Mouse (Mus musculus) adrenal gland, adult 18-20 months (tissue): ENCODE data around the gene Tef. TPM values are rescaled to one million over a fixed set of nuclear protein-coding genes. Genes with fewer than 3 reads are reported as not detected.

Source experiments
- DNase-seq, 2 experiments: peaks; one replicate each; pipeline ENCODE4 v3.0.0; 2021 to 2022; ENCODE audit warnings: low spot score in 2 of 2
- total RNA-seq, 2 experiments: library from RNA; stranded (reverse); gene quantifications; 1 replicate in 1 of 2; 2 replicates in 1 of 2; pipeline ENCODE4 v1.2.3; 2021

Tef gene
- total RNA-seq, 2 experiments from 2014 or later = 45.0 to 46.9 TPM

GRCm38 (mm10) chr15:81824832-81825231, 22.6 kb downstream of the Tef start:
- no peak for DNase-seq

- no peak for DNase-seq
Measured at GRCm38 (mm10) chr15:81828426-81829207, 26.4 kb downstream of the Tef start.

GRCm38 (mm10) chr15:81829208-81829580, 27.0 kb downstream of the Tef start:
- no peak for DNase-seq

- DNase-seq = no peak
Measured at GRCm38 (mm10) chr15:81830530-81830929, 28.3 kb downstream of the Tef start.

- peak; percentile 87 to 90 for DNase-seq
Measured at GRCm38 (mm10) chr15:81831136-81831825, 29.1 kb downstream of the Tef start.

GRCm38 (mm10) chr15:81832219-81832618, 30.0 kb downstream of the Tef start:
- DNase-seq = no peak

- no peak for DNase-seq
Measured at GRCm38 (mm10) chr15:81833481-81833880, 31.3 kb downstream of the Tef start.

GRCm38 (mm10) chr15:81834171-81834841, 32.1 kb downstream of the Tef start:
- no peak for DNase-seq

GRCm38 (mm10) chr15:81835007-81835880, 33.0 kb downstream of the Tef start:
- DNase-seq = peak in 1 of 2 experiments; percentile 3

GRCm38 (mm10) chr15:81836124-81836821, 34.1 kb downstream of the Tef start:
- peak; percentile 56 to 73 for DNase-seq

- no peak for DNase-seq
Measured at GRCm38 (mm10) chr15:81836966-81837920, 35.0 kb downstream of the Tef start.

- no peak for DNase-seq
Measured at GRCm38 (mm10) chr15:81838554-81839235, 36.5 kb downstream of the Tef start.

GRCm38 (mm10) chr15:81839634-81840033, 37.4 kb downstream of the Tef start:
- peak; percentile 62 to 72 for DNase-seq

- no peak for DNase-seq
Measured at GRCm38 (mm10) chr15:81840306-81840705, 38.1 kb downstream of the Tef start.

- no peak for DNase-seq
Measured at GRCm38 (mm10) chr15:81842275-81842674, 40.1 kb downstream of the Tef start.

- no peak for DNase-seq
Measured at GRCm38 (mm10) chr15:81845033-81845625, 42.9 kb downstream of the Tef start.

- peak; percentile 64 to 75 for DNase-seq
Measured at GRCm38 (mm10) chr15:81845724-81846123, 43.5 kb downstream of the Tef start.

- no peak for DNase-seq
Measured at GRCm38 (mm10) chr15:81846755-81847154, 44.5 kb downstream of the Tef start.
